Mouse (Mus musculus): ENCODE results near the gene Syne3.

Syne3 gene

DNA sequence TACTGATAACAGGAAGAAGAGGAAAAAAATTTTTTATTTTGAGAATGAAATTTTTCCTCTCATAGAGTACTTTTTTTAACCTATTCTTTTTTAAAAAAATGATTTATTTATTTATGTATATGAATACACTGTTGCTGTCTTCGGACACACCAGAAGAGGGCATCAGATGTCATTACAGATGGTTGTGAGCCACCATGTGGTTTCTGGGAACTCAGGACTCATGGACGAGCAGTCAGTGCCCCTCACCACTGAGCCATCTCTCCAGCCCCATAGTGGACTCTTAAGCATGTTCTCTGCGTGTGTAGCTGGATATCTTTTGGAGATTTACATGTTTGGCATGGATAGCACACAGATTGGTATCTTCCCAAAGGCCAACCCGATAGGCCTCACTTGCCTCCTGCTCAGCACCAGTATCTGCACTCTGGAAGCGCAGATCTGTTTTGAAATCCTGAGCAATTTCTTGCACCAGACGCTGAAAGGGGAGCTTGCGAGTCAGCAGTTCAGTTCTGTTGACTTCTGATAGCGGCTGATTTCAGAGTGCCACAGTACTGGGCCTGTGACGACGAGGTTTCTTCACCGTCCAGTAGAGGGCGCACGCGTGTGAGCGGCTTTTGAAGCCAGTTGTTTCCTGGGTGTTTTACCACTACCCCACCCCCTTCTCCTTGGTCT is 17.8 kb upstream of the Syne3 start:
- in situ Hi-C loops (cut with MboI, MseI) = no loop called here

DNA sequence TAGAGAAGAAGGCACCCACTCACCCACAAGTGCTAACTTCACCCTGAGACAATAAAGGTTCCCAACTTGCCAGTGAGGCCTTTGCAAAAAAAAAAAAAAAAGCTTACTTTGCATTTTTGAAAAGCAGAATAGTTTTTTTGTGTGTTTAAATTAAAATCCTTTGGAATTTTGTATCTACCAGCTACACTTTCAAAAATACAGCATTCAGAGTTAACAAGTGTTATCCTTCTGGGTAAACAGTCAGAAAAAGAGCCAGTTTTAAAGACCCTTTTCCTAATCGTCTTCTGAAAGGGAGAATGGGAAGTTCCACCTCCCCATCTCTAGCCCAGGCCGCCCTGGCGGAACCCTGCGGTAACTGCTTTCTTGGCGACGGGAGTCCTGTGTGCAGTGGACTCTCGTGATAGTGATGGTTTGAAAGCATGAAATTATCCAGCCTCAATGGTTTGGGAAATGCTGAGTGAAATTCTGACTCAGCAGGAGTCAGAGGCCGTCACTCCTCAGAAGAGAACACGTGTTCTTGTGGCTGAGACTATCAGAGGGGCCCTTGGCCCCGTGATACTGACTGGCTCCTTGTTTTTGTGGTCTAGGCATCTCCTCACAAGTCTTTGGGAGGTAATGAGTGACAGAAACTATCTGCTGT is 16.5 kb upstream of the Syne3 start:
- in situ Hi-C loops (cut with MboI, MseI) = no loop called here

DNA sequence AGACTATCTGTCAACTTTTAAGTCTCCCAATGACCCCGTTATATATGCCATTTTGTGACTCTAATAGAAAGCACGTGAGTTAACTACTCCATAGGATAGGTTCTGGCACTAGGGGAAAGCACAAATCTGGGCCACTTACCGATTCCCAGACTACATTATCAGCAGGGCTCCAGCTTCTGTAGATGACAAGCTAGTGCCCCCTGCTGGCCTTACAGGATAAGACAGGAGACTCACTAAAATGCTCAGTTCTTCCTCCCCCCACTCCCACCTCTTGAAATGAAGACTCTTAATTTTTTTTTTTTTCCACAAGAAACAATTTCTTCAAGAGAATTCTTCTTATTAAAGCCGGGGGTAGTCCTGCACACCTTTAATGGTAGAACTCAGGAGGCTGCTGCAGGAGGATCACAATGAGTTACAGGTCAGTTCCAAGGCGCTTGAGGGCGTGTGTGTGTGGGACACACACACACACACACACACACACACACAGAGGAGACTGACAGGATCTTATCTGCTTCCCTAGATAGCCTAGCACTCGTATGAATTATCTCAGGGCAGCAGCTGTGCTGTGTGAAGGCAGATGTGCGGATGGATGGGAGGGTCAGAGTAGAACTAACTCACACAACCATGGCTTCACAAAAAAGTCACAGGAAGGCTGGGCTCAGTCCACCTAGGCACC is 15.8 kb upstream of the Syne3 start:
- in situ Hi-C loops (cut with MboI, MseI) = no loop called here

DNA sequence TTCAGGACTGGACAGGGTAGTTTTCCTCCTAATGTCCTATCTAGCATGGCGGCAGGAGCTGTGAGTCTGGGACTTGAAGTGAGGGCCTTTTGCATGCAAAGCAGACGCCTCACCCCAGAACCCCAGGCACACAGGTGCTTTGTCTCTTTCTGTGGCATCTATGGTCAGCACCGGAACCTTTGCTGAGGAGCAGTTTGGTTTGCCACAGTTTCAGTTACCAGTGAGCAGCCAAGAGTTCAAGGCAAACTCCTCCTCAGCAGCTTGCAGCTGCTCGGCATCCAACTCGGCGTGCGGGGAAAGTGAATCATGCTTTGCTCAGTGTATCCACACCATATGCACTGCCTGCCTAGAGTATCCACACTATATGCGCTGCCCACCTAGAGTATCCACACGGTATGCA is 13.2 kb upstream of the Syne3 start:
- in situ Hi-C loops (cut with MboI, MseI) = loop anchor here (25.0 kb wide), 1 partner anchor 1585 kb away; the partner anchor contains the start of genes Ddx24, Ifi27 and Ifi27l2a

DNA sequence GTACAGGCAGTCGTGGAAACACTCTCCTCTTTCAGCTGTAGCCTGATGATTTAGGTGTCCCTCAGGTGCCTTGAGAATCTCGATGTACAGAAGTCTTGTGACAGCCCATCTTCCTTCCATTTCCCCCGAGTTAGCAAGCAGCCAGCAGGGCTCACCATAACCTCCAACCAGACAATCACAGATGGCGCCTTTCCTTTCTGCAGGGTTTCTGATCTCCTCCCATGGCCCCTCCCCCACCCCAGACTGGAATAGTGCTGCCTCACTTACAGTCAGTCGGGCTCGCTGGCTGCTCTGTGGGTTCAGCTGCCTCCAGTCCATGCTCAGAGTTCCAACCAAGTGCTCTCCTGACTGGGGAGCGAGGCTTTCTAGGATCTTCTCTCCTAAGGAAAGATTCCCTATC is 12.5 kb upstream of the Syne3 start:
- in situ Hi-C loops (cut with MboI, MseI) = loop anchor here (25.0 kb wide), 1 partner anchor 1585 kb away; the partner anchor contains the start of genes Ddx24, Ifi27 and Ifi27l2a

DNA sequence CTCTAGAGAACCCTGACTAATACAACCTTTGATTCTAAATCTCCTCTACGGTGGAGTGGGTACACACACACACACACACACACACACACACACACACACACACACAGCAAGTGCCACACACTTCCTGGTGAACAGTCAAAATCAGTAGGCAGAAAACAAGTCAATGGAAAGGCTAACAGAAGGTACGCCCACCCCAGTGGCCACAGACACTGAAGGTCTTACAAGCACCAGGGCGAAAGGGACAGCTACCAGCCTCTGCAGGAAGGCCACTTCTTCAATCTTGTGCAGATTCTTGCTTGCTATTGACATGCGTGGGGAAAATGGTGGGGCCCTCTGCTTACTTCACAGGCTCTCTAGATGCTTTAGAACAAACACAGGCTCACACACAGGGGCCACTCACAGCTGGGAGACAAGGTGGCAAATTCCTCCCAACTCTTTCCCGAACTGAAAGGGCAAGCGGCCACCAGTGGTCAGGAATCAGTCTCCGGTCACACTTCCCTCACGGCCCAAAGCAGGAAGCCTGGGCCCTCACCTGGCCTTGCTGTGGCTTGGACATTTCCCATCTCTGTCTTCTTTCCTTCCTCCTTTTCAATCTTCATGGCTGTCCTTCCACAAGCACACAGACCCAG is 11.9 kb upstream of the Syne3 start:
- in situ Hi-C loops (cut with MboI, MseI) = loop anchor here (25.0 kb wide), 1 partner anchor 1584 kb away; the partner anchor contains the start of genes Ddx24, Ifi27 and Ifi27l2a

DNA sequence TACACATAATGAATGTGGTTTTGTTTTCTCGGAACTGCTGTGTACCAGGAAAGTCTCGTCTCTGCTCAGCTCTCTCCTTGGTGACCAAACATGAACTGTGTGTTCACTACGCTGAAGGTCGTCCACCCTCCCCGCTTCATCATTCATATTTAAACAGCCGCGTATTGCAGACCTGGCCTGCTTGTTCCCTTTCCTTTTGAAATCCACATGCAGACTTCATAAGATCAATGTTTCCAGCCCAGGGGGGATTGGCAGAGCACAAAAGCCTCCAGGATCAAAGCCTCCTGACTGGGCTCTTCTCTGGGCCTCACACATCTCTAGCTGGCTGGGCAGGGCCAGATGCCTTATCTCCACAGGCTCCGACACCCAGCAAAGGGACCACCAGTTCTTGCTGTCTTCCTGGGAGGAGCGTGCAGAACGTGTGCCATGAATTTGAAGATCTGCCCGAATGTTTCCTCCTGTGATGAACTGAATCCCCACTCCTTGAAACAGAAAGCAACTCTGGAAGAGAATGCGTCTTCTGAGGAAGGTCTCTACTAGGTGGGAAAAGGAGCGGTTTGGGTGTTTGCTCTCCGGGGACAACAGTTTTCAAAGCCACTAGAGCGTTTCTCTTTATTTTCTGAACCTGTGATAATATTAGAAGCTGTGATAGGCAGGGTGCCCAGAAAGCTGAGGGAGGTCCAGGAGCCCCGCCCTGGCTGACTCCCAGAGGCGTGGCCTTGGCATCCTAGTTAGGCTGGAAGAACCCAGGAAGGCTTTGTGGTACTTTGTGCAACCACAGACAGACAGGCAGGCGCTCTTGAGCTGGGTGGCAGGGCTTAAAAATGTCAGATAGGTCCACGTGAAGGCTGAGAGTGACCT is 10.0 kb upstream of the Syne3 start:
- in situ Hi-C loops (cut with MboI, MseI) = loop anchor here (25.0 kb wide), 1 partner anchor 1582 kb away; the partner anchor contains the start of genes Ddx24, Ifi27 and Ifi27l2a

DNA sequence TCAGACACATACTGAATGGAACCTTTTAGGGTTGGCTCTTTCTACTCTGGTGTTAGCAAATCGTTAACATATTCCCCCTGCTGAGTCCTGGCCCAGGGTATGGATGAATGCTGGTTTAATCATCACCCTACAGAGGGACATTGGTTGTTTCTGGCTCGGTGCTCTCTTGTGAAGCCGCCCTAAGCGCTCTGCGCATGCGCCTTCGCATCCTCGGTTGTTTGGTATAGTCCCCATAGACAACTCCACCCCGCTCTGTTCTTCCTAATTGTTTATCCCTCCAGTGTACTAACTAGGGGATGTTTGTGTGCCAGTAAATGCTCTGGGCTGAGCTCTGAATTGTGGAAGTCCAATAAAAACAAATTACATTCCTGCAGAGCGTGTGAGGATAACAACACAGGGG is 7.0 kb upstream of the Syne3 start:
- in situ Hi-C loops (cut with MboI, MseI) = loop anchor here (25.0 kb wide), 1 partner anchor 1579 kb away; the partner anchor contains the start of genes Ddx24, Ifi27 and Ifi27l2a

DNA sequence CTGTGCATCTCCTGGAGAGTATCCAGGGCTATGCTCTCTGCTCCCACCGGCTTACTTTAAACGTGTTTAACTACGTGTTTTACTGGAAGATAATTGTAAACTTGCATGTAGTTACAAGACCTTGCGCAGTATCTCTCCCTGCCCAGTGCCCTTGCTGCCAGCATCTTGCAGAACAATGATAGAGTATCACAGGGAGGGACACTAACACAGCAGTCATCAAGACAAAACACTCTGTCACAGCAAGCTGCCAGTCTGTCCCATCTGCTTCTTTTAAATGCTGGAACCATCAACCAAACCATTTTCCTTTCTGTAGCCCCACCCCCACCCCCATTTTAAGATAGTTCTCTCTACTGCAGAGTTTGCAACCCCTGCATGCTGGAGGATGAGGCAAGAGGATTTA is 6.6 kb upstream of the Syne3 start:
- in situ Hi-C loops (cut with MboI, MseI) = loop anchor here (25.0 kb wide), 1 partner anchor 1579 kb away; the partner anchor contains the start of genes Ddx24, Ifi27 and Ifi27l2a

DNA sequence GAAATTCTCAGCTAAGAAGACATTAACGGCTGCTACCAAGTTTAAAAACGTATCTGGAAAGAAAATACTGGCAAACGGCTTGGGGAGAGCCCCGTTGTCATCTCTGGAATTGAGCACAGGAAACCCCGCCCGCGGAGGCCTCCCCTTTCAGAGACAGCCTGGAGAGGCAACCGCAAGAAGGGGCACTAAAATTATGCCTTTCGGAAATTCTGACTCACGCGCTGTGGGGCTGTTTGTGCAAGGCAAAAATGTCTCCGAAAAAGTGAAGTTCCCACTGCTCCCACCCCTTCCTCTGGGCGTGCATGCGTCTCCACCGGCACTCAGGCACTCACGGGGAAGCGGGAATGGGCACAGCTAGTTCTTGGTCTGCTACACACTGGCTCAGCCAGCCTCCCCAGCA is 3.5 kb upstream of the Syne3 start:
- in situ Hi-C loops (cut with MboI, MseI) = loop anchor here (25.0 kb wide), 1 partner anchor 1576 kb away; the partner anchor contains the start of genes Ddx24, Ifi27 and Ifi27l2a

DNA sequence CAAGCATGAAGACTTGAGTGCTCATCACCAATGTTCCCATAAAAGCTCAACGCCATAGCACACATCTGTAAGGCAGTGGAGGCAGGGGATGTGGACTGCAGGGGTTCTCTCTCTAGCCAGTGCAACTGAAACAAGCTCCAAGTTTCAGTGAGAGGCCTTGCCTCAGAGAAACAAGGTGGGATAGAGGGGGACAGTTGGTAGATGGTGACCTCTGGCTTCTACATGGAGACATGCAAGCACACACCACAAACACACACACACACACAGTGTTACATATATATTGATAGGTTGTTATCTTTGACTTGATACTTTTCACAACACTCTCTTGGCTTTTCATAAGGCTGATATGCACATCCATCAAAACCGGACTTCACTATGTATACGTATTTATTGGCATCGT is 2.7 kb upstream of the Syne3 start:
- in situ Hi-C loops (cut with MboI, MseI) = loop anchor here (25.0 kb wide), 1 partner anchor 1575 kb away; the partner anchor contains the start of genes Ddx24, Ifi27 and Ifi27l2a

DNA sequence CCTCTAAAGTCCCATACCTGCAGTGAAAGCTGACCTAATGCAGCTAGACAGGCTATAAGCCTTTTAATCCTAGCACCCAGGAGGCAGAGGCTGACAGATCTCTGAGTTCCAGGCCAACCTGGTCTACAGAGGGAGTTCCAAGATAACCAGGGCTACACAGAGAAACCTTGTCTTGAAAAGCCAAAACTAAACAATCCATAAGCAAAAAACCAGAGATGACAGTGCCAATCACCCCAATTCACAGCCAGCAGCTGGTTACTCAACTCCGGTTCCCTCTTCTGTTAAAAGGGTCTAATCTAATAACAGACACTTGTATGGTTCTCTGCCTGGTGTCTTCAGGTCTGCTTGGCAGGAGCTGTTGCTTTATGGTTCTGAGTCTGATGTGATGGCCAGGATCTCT is 2.0 kb upstream of the Syne3 start:
- in situ Hi-C loops (cut with MboI, MseI) = loop anchor here (25.0 kb wide), 1 partner anchor 1574 kb away; the partner anchor contains the start of genes Ddx24, Ifi27 and Ifi27l2a

DNA sequence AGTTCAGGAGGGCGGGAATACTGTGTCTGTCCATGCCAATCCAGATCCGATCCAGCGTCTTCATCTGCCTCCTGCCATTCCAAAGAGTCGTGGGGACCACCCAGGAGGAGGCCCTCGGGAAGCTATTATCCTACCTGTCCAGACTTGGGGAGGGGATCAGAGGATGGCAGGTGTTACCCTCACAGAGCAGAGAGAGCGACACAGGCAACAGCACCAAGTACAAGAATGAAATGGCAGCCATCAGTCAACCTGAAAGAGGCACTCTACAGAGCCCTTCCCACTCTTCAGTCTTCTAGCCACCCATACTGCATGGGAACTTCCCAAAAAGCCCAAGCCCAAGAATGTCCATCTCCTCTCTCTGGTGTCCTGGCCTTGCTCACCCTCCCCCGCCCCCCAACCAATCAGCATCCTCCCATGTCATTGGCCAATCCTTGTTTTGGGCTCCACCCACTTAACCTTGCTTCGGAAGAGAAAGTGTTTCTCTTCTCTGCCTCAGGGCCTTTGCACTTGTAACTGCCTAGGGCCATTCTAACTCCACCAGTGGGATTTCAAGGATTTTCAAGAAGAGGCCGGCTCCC is 693 bp upstream of the Syne3 start:
- in situ Hi-C loops (cut with MboI, MseI) = loop anchor here (25.0 kb wide), 1 partner anchor 1573 kb away; the partner anchor contains the start of genes Ddx24, Ifi27 and Ifi27l2a

DNA sequence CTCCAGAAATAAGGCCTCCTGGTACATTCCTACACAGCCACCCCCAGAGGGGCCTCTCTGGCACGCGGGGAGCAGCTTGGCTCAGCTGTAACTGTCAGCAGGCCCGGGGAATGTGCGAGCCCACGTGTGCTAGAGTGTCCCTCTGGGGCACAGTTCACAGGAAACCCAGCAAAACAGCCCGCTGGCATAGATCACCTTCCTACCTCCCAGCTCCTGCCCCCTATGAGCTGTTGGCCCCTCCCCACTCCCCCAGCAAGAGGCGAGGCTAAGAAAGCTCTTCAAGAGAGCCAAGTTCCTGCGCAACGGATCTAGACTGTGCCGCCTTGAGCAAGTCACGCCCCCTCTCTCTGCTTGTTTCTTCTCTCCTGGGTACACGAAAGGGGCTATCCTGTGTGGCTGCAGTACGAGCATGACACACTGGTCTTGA is 844 bp downstream of the Syne3 start:
- in situ Hi-C loops (cut with MboI, MseI) = loop anchor here (10.0 to 25.0 kb wide), 2 partner anchors 1571 to 1674 kb away; partner anchors contain the start of genes Ddx24, Ifi27 and Ifi27l2a

DNA sequence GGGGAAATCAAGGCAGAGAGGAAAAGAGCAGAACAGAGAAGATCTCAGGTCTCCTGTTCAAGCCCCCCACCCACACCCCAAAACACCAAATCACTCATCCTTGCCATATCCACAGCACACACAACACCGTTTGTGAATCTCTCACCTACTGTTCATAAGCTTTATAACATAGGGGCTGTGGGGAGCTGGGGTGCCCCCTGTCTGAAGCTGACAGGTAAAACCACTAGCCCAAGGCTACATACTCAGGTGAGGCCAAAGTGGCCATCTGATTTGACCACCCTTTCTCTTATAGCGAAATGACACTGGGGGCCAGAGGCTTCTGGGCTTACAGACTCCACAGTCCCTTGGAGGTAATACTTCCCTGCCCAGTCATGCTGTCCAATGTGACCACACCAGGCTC is 1.5 kb downstream of the Syne3 start:
- in situ Hi-C loops (cut with MboI, MseI) = loop anchor here (10.0 to 25.0 kb wide), 2 partner anchors 1571 to 1673 kb away; partner anchors contain the start of genes Ddx24, Ifi27 and Ifi27l2a

DNA sequence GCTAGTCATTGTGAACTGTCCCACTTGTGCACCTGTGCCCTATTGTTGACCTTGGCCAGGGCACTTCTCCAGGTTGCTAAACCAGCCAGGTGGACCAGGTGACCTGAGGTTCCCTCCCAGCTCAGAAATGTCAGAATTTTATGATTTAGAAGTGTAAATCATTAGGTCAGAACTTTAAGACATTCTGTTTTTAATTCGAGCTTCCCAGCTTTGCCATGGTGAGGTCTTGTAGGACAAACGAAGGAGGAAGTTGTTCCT is 4.0 kb downstream of the Syne3 start:
- in situ Hi-C loops (cut with MboI, MseI) = loop anchor here (10.0 to 25.0 kb wide), 2 partner anchors 1568 to 1671 kb away; partner anchors contain the start of genes Ddx24, Ifi27 and Ifi27l2a

DNA sequence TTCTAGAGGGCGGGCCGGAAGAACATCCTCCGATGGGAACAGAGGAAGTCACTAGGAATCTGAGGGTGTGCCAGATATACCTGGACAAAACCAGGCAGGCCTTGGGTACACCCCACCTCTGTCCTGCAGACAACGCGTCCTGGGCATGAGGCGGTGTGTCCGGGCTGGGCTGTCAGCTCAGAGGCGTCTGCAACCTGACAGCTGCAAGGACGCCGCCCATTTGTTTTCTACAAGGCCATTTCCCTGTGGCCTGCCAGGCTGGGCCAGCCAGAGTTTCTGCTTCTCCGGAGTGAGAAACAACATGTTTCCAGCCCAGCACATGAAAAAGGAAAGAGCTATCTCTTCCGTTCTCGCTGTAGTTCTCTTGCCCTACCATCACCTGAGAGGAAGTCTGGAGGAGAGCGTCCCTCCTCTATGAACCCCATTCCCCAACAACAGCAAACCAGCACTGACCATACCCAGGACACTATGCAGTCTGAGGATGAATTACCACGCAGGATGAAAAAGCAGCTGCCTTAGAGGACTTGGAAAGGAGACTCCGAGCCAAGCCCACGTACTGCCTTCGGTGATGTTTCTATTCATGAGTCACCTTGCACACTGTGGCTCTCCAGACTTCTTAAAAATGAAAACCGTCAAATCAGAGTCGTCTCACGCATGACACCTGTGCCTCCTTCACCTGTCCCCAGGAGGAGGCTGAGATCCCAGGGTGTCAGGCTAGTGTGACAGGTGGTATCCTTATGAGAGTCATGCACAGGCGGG is 4.5 kb downstream of the Syne3 start:
- in situ Hi-C loops (cut with MboI, MseI) = loop anchor here (10.0 to 25.0 kb wide), 2 partner anchors 1568 to 1670 kb away; partner anchors contain the start of genes Ddx24, Ifi27 and Ifi27l2a

DNA sequence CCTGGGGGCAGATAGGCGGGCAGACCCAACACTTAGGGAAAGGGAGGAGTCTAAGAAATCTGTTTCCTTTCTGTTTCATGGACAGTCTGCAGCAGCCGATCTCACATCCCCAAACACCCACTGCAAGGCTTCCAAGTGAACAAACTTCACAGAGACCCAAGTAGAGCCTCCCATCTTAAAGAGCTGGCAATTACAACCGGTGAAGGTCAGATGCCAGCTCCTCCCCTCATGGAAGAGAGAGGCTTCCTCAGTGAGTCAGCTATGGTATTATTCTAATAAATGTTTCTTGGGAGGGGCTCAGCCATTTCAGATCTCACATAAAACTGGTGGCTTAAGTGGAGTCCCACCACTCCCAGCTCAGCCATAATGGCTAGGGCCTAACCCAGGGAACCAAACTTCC is 5.9 kb downstream of the Syne3 start:
- in situ Hi-C loops (cut with MboI, MseI) = loop anchor here (10.0 to 25.0 kb wide), 2 partner anchors 1566 to 1669 kb away; partner anchors contain the start of genes Ddx24, Ifi27 and Ifi27l2a

DNA sequence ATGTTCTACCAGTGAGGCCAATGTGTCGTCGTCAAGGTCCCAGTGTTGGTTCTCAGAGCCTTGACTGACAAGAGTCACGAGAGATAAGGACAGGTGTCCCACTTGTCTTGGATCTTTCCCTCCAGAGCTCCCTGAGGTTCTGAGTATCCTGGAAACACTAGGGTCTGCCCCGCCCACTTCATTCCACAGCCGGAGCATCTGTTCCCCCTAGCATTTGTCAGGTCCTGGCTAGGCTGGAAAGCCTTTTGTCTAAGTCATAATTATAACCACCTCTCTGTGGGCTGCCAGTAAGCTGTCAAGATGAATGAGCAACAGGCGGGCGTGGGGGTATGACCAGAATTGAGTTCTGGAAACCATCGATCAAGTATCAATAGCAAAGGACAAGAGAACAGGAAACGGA is 6.5 kb downstream of the Syne3 start:
- in situ Hi-C loops (cut with MboI, MseI) = loop anchor here (10.0 to 25.0 kb wide), 2 partner anchors 1566 to 1668 kb away; partner anchors contain the start of genes Ddx24, Ifi27 and Ifi27l2a

All from regulatory T cell (primary cell).